Mouse (Mus musculus): ENCODE results near the gene Txn1. TPM values are rescaled to one million over a fixed set of nuclear protein-coding genes. Genes with fewer than 3 reads are reported as not detected.

Gene Txn1
- polyA plus RNA-seq, 1 experiment: 381 TPM

GRCm38 (mm10) chr4:57919494-57920423 is 36.5 kb downstream of the Txn1 start:
- Histone ChIP-seq H3K36me3 (ENCODE audit: control insufficient read depth, insufficient read depth) (no peaks in the 10 kb centered on the region), H3K4me3 (no peak overlapping the region), H3K4me2 (ENCODE audit: low read depth) (no peak overlapping the region), H3K27me3 (ENCODE audit: control insufficient read depth, insufficient read depth, insufficient read length) (no peaks in the 10 kb centered on the region), H3K79me2 (ENCODE audit: control insufficient read depth, insufficient read depth) (no peaks in the 10 kb centered on the region), H3ac (ENCODE audit: control insufficient read depth, insufficient read length) (no peak overlapping the region)
- no peak for TF ChIP-seq POLR2A (IDR thresholded peaks at IDR 0.05; ENCODE audit: insufficient read length, low read depth)
- no peak for TF ChIP-seq USF1 (IDR thresholded peaks at IDR 0.05; ENCODE audit: low read depth)
- no peak for TF ChIP-seq POLR2AphosphoS2 (IDR thresholded peaks at IDR 0.05; ENCODE audit: insufficient read length, low read depth)
- no peak for TF ChIP-seq MYOG (IDR thresholded peaks at IDR 0.05; ENCODE audit: control insufficient read depth in 1 of 3, insufficient read depth in 1 of 3, insufficient read length in 2 of 3, low read depth in 2 of 3)
- TF ChIP-seq REST (IDR thresholded peaks at IDR 0.05; ENCODE audit: insufficient read depth, insufficient read length): no peak
- no peak for TF ChIP-seq TCF12 (IDR thresholded peaks at IDR 0.05; ENCODE audit: insufficient read depth, poor library complexity, severe bottlenecking)
- TF ChIP-seq TCF3 (IDR thresholded peaks at IDR 0.05; ENCODE audit: insufficient read length, low read depth): no peak
- no peak for TF ChIP-seq SRF (IDR thresholded peaks at IDR 0.05; ENCODE audit: control insufficient read depth, insufficient read length, low read depth)
- no peak for TF ChIP-seq E2F4 (IDR thresholded peaks at IDR 0.05; ENCODE audit: insufficient read depth)
- no peak for TF ChIP-seq MAX (IDR thresholded peaks at IDR 0.05; ENCODE audit: low read depth)
- TF ChIP-seq CEBPB (IDR thresholded peaks at IDR 0.05; ENCODE audit: insufficient read depth, poor library complexity, severe bottlenecking): no peak
- no peak for TF ChIP-seq MYOD1 (IDR thresholded peaks at IDR 0.05; ENCODE audit: control insufficient read depth in 1 of 3, insufficient read length in 2 of 3, low read depth in 2 of 3)

GRCm38 (mm10) chr4:57916711-57917110 is 39.5 kb downstream of the Txn1 start:
- Histone ChIP-seq H3K79me2 (ENCODE audit: control insufficient read depth, insufficient read depth) (no peaks in the 10 kb centered on the region), H3K4me3 (no peak overlapping the region), H3K4me2 (ENCODE audit: low read depth) (peak overlapping the region; percentile 60), H3K27me3 (ENCODE audit: control insufficient read depth, insufficient read depth, insufficient read length) (no peaks in the 10 kb centered on the region), H3ac (ENCODE audit: control insufficient read depth, insufficient read length) (no peak overlapping the region), H3K36me3 (ENCODE audit: control insufficient read depth, insufficient read depth) (no peaks in the 10 kb centered on the region)
- TF ChIP-seq POLR2AphosphoS2 (IDR thresholded peaks at IDR 0.05; ENCODE audit: insufficient read length, low read depth) (no peak), E2F4 (IDR thresholded peaks at IDR 0.05; ENCODE audit: insufficient read depth) (no peak), MYOG (IDR thresholded peaks at IDR 0.05; ENCODE audit: control insufficient read depth in 1 of 3, insufficient read depth in 1 of 3, insufficient read length in 2 of 3, low read depth in 2 of 3) (no peak), MAX (IDR thresholded peaks at IDR 0.05; ENCODE audit: low read depth) (no peak), TCF3 (IDR thresholded peaks at IDR 0.05; ENCODE audit: insufficient read length, low read depth) (no peak), TCF12 (IDR thresholded peaks at IDR 0.05; ENCODE audit: insufficient read depth, poor library complexity, severe bottlenecking) (no peak), CEBPB (IDR thresholded peaks at IDR 0.05; ENCODE audit: insufficient read depth, poor library complexity, severe bottlenecking) (no peak), POLR2A (IDR thresholded peaks at IDR 0.05; ENCODE audit: insufficient read length, low read depth) (no peak), REST (IDR thresholded peaks at IDR 0.05; ENCODE audit: insufficient read depth, insufficient read length) (no peak), USF1 (IDR thresholded peaks at IDR 0.05; ENCODE audit: low read depth) (no peak), SRF (IDR thresholded peaks at IDR 0.05; ENCODE audit: control insufficient read depth, insufficient read length, low read depth) (no peak), MYOD1 (IDR thresholded peaks at IDR 0.05; ENCODE audit: control insufficient read depth in 1 of 3, insufficient read length in 2 of 3, low read depth in 2 of 3) (no peak)

GRCm38 (mm10) chr4:57916201-57916661 is 40.0 kb downstream of the Txn1 start, which contains the start of gene D630039A03Rik:
D630039A03Rik (minus strand) TSS chr4:57916297.
- Histone ChIP-seq H3ac (ENCODE audit: control insufficient read depth, insufficient read length) (no peak within 1 kb of the TSS), H3K4me3 (no peak within 1 kb of the TSS), H3K27me3 (ENCODE audit: control insufficient read depth, insufficient read depth, insufficient read length) (no peaks in the 10 kb centered on the region), H3K4me2 (ENCODE audit: low read depth) (peak within 1 kb of the TSS; percentile 60), H3K36me3 (ENCODE audit: control insufficient read depth, insufficient read depth) (no peaks in the 10 kb centered on the region), H3K79me2 (ENCODE audit: control insufficient read depth, insufficient read depth) (no peaks in the 10 kb centered on the region)
- no peak for TF ChIP-seq POLR2AphosphoS2 (IDR thresholded peaks at IDR 0.05; ENCODE audit: insufficient read length, low read depth)
- no peak for TF ChIP-seq TCF3 (IDR thresholded peaks at IDR 0.05; ENCODE audit: insufficient read length, low read depth)
- TF ChIP-seq MYOD1 (IDR thresholded peaks at IDR 0.05; ENCODE audit: control insufficient read depth in 1 of 3, insufficient read length in 2 of 3, low read depth in 2 of 3): no peak
- no peak for TF ChIP-seq MAX (IDR thresholded peaks at IDR 0.05; ENCODE audit: low read depth)
- no peak for TF ChIP-seq E2F4 (IDR thresholded peaks at IDR 0.05; ENCODE audit: insufficient read depth)
- TF ChIP-seq USF1 (IDR thresholded peaks at IDR 0.05; ENCODE audit: low read depth): no peak

GRCm38 (mm10) chr4:57915216-57915965 is 40.8 kb downstream of the Txn1 start:
- H3K36me3 ChIP-seq (ENCODE audit: control insufficient read depth, insufficient read depth): no peaks in the 10 kb centered on the region
- no peaks in the 10 kb centered on the region for H3K27me3 ChIP-seq (ENCODE audit: control insufficient read depth, insufficient read depth, insufficient read length)
- H3ac ChIP-seq (ENCODE audit: control insufficient read depth, insufficient read length): no peak overlapping the region
- H3K4me3 ChIP-seq: no peak overlapping the region
- no peak overlapping the region for H3K4me2 ChIP-seq (ENCODE audit: low read depth)
- TF ChIP-seq MYOD1 (IDR thresholded peaks at IDR 0.05; ENCODE audit: control insufficient read depth in 1 of 3, insufficient read length in 2 of 3, low read depth in 2 of 3) (no peak), CEBPB (IDR thresholded peaks at IDR 0.05; ENCODE audit: insufficient read depth, poor library complexity, severe bottlenecking) (no peak), REST (IDR thresholded peaks at IDR 0.05; ENCODE audit: insufficient read depth, insufficient read length) (no peak), POLR2AphosphoS2 (IDR thresholded peaks at IDR 0.05; ENCODE audit: insufficient read length, low read depth) (no peak), TCF12 (IDR thresholded peaks at IDR 0.05; ENCODE audit: insufficient read depth, poor library complexity, severe bottlenecking) (no peak), SRF (IDR thresholded peaks at IDR 0.05; ENCODE audit: control insufficient read depth, insufficient read length, low read depth) (no peak), MYOG (IDR thresholded peaks at IDR 0.05; ENCODE audit: control insufficient read depth in 1 of 3, insufficient read depth in 1 of 3, insufficient read length in 2 of 3, low read depth in 2 of 3) (no peak), E2F4 (IDR thresholded peaks at IDR 0.05; ENCODE audit: insufficient read depth) (no peak), POLR2A (IDR thresholded peaks at IDR 0.05; ENCODE audit: insufficient read length, low read depth) (no peak), MAX (IDR thresholded peaks at IDR 0.05; ENCODE audit: low read depth) (no peak), TCF3 (IDR thresholded peaks at IDR 0.05; ENCODE audit: insufficient read length, low read depth) (no peak), USF1 (IDR thresholded peaks at IDR 0.05; ENCODE audit: low read depth) (no peak)
- H3K79me2 ChIP-seq (ENCODE audit: control insufficient read depth, insufficient read depth): no peaks in the 10 kb centered on the region
